In genomic region chr9:44673005-44673404, GRCm38 (mm10) we compare ENCODE assay signal across 31 mouse cellular contexts. TPM values are rescaled to one million over a fixed set of nuclear protein-coding genes. Genes with fewer than 3 reads are reported as not detected.
DNase-seq lines count a peak whose midpoint lies in the region; ATAC-seq and TF ChIP-seq lines count a peak whose summit lies in the region.
"Had no signal": no experiment of that assay in that cellular context is flagged by ENCODE, and none has a peak within 500 bp of the region (broad histone marks: within the 10 kb centered on the region; RNA-seq: fewer than 3 reads in every experiment).

Treh (plus strand) TSS chr9:44673233.

- no peaks in the 10 kb centered on the region for H3K4me1 ChIP-seq in brown adipose tissue, adult 24 weeks (ENCODE audit: control insufficient read depth, insufficient read depth, insufficient read length, low read length)
- no peaks in the 10 kb centered on the region for H3K4me1 ChIP-seq in neural tube, embryonic 15.5 days
- H3K4me1 ChIP-seq: embryonic facial prominence, embryonic 12.5 days; heart, embryonic 10.5 days; hindbrain, embryonic 15.5 days; liver, embryonic 13.5 days; neural tube, embryonic 12.5 days had no signal

- WGBS in neural tube, embryonic 15.5 days: 97% methylated on average over 3 of the region's 3 CpGs

- intact Hi-C loops in gastrocnemius, adult 2 months (cut with DNase I): no loop called here
- intact Hi-C loops in gastrocnemius, postnatal 14 days (cut with DNase I; ENCODE audit: low total_unique reads): no loop called here

- H3K4me2 ChIP-seq in neural tube, embryonic 15.5 days: no peak within 1 kb of the TSS
- H3K4me2 ChIP-seq: embryonic facial prominence, embryonic 12.5 days; hindbrain, embryonic 15.5 days; liver, embryonic 13.5 days; lung, embryonic 14.5 days; neural tube, embryonic 12.5 days had no signal

- no peak within 1 kb of the TSS for H3K27ac ChIP-seq in gastrocnemius, adult 2 months
- peak within 1 kb of the TSS; percentile 58 for H3K27ac ChIP-seq in brown adipose tissue, adult 24 weeks (replicated peaks; ENCODE audit: low read depth, low read length)
- no peak within 1 kb of the TSS for H3K27ac ChIP-seq in neural tube, embryonic 15.5 days (replicated peaks)
- H3K27ac ChIP-seq: embryonic facial prominence, embryonic 12.5 days; heart, embryonic 10.5 days; hindbrain, embryonic 15.5 days; liver, embryonic 13.5 days; neural tube, embryonic 12.5 days had no signal

- H3K4me3 ChIP-seq in gastrocnemius, adult 2 months: no peak within 1 kb of the TSS
- no peak within 1 kb of the TSS for H3K4me3 ChIP-seq in brown adipose tissue, adult 24 weeks (ENCODE audit: insufficient read depth, low read depth, low read length)
- no peak within 1 kb of the TSS for H3K4me3 ChIP-seq in neural tube, embryonic 15.5 days (replicated peaks)
- H3K4me3 ChIP-seq: embryonic facial prominence, embryonic 12.5 days; erythroblast, embryonic 14.5 days; heart, embryonic 10.5 days; hindbrain, embryonic 15.5 days; liver, embryonic 13.5 days; neural tube, embryonic 12.5 days had no signal

- no peak within 1 kb of the TSS for H3K9ac ChIP-seq in neural tube, embryonic 15.5 days (replicated peaks)
- H3K9ac ChIP-seq: embryonic facial prominence, embryonic 12.5 days; hindbrain, embryonic 15.5 days; liver, embryonic 13.5 days; lung, embryonic 14.5 days; neural tube, embryonic 12.5 days had no signal

- no peaks in the 10 kb centered on the region for H3K9me3 ChIP-seq in neural tube, embryonic 15.5 days (replicated peaks)
- H3K9me3 ChIP-seq: embryonic facial prominence, embryonic 12.5 days; heart, embryonic 10.5 days; hindbrain, embryonic 15.5 days; liver, embryonic 13.5 days; neural tube, embryonic 12.5 days had no signal

- peak; percentile 68 for DNase-seq in gastrocnemius, adult 2 months
- DNase-seq in gastrocnemius, postnatal 14 days: no peak
- DNase-seq in kidney, adult 8-10 months: peak; percentile 91 to 93
- no peak for DNase-seq in kidney, postnatal 10 days
- DNase-seq in kidney, postnatal 25 days: peak; percentile 90 to 95
- DNase-seq in spleen, adult 18-20 months: no peak
- DNase-seq: cerebellum, adult 2 months; cerebellum, postnatal 25 days; gastrocnemius, postnatal 25 days; layer of hippocampus, postnatal 36 days; liver, embryonic 13.5 days; lung, embryonic 14.5 days; midbrain, embryonic 14.5 days; thymus, adult 18-20 months; thymus, postnatal 4 days had no signal

- no peak for TF ChIP-seq CTCF in gastrocnemius, adult 2 months (IDR thresholded peaks at IDR 0.05)

- H3K36me3 ChIP-seq in neural tube, embryonic 15.5 days: no peaks in the 10 kb centered on the region
- H3K36me3 ChIP-seq: embryonic facial prominence, embryonic 12.5 days; heart, embryonic 10.5 days; hindbrain, embryonic 15.5 days; liver, embryonic 13.5 days; neural tube, embryonic 12.5 days had no signal

- ATAC-seq in neural tube, embryonic 15.5 days (ENCODE audit: low FRiP score): no peak
- ATAC-seq: CD4-positive, CD25-positive, alpha-beta regulatory T cell, adult 4 months; forebrain, embryonic 14.5 days had no signal

- H3K27me3 ChIP-seq in neural tube, embryonic 15.5 days (replicated peaks): no peaks in the 10 kb centered on the region
- H3K27me3 ChIP-seq: embryonic facial prominence, embryonic 12.5 days; hindbrain, embryonic 15.5 days; liver, embryonic 13.5 days; neural tube, embryonic 12.5 days had no signal

RNA-seq across cellular contexts. Expression of gene Treh, which starts in this region (rescaled TPM):
- not detected for total RNA-seq in gastrocnemius, adult 2 months (2021)
- total RNA-seq in gastrocnemius, postnatal 14 days (2021): not detected
- polyA plus RNA-seq in brown adipose tissue, adult 24 weeks (2012; ENCODE audit: insufficient read depth, insufficient read length, missing spikeins): not detected in 2 replicates
- polyA plus RNA-seq in neural tube, embryonic 15.5 days (2015; fragmentation: Nextera tagmentation; extraction: Ambion mirVana): not detected in 2 replicates
- total RNA-seq: gastrocnemius, postnatal 25 days; hematopoietic stem cell, adult 5-6 weeks; layer of hippocampus, adult 8-10 months; layer of hippocampus, postnatal 36 days; left cerebral cortex, postnatal 10 days; megakaryocyte-erythroid progenitor cell, adult 5-6 weeks had no signal
- polyA plus RNA-seq: CD4-positive, CD25-positive, alpha-beta regulatory T cell, adult 4 months; cerebellum, adult 2 months; embryonic facial prominence, embryonic 12.5 days; erythroblast, embryonic 14.5 days; forebrain, embryonic 14.5 days; heart, embryonic 10.5 days; hindbrain, embryonic 15.5 days; intestine, embryonic 14.5 days; limb, embryonic 11.5 days; liver, embryonic 13.5 days; lung, embryonic 14.5 days; midbrain, embryonic 14.5 days; neural tube, embryonic 12.5 days; stomach, embryonic 16.5 days had no signal

Comparison
In these comparisons a context has a peak if more than half of its experiments do, and no peak if none do; other contexts are left out.
1. DNase-seq: peak in kidney, adult 8-10 months (2 of 2) and kidney, postnatal 25 days (2 of 2); none in gastrocnemius, postnatal 14 days (single experiment), kidney, postnatal 10 days (single experiment) and spleen, adult 18-20 months (0 of 2).
2. Peak in DNase-seq in gastrocnemius, adult 2 months; RNA of the gene not detected or under 1 TPM.